Mouse (Mus musculus): ENCODE measurements around the gene Prrt1.
A peak's percentile ranks its signal among the peaks of the same experiment; 100 is the strongest.

Prrt1 gene

GRCm38 (mm10) chr17:34597566-34598095 is 31.7 kb upstream of the Prrt1 start, which contains the start of gene Ager:
Ager (plus strand) TSS chr17:34597862.
- DNase-seq (ENCODE audit: low read depth, low spot score), result no peak

- no peak for DNase-seq (ENCODE audit: low read depth, low spot score)
Observed at GRCm38 (mm10) chr17:34599891-34600290, 29.4 kb upstream of the Prrt1 start.

GRCm38 (mm10) chr17:34601796-34602195 is 27.5 kb upstream of the Prrt1 start:
- DNase-seq (ENCODE audit: low read depth, low spot score), result no peak

GRCm38 (mm10) chr17:34603375-34604060 is 25.8 kb upstream of the Prrt1 start, which contains the start of gene Rnf5:
Rnf5 (minus strand) TSS chr17:34603690.
- peak; percentile 100 for DNase-seq (ENCODE audit: low read depth, low spot score)

GRCm38 (mm10) chr17:34604061-34604508 is 25.2 kb upstream of the Prrt1 start, which contains the start of gene Agpat1:
Agpat1 (plus strand) TSS chr17:34604262.
- DNase-seq (ENCODE audit: low read depth, low spot score), result no peak

- DNase-seq (ENCODE audit: low read depth, low spot score), result no peak
Observed at GRCm38 (mm10) chr17:34604511-34605237, 24.7 kb upstream of the Prrt1 start.

GRCm38 (mm10) chr17:34605609-34606008 is 23.7 kb upstream of the Prrt1 start:
- DNase-seq (ENCODE audit: low read depth, low spot score), result peak; percentile 93

- DNase-seq (ENCODE audit: low read depth, low spot score), result no peak
Observed at GRCm38 (mm10) chr17:34606186-34607039, 22.9 kb upstream of the Prrt1 start.

- DNase-seq (ENCODE audit: low read depth, low spot score), result no peak
Observed at GRCm38 (mm10) chr17:34607997-34608396, 21.3 kb upstream of the Prrt1 start.

GRCm38 (mm10) chr17:34611050-34611449 is 18.3 kb upstream of the Prrt1 start:
- no peak for DNase-seq (ENCODE audit: low read depth, low spot score)

GRCm38 (mm10) chr17:34613054-34613645 is 16.2 kb upstream of the Prrt1 start:
- no peak for DNase-seq (ENCODE audit: low read depth, low spot score)

GRCm38 (mm10) chr17:34613830-34614229 is 15.5 kb upstream of the Prrt1 start:
- no peak for DNase-seq (ENCODE audit: low read depth, low spot score)

- no peak for DNase-seq (ENCODE audit: low read depth, low spot score)
Observed at GRCm38 (mm10) chr17:34615871-34616270, 13.5 kb upstream of the Prrt1 start, which contains the start of gene Egfl8. Egfl8 (minus strand) TSS chr17:34615971.

- no peak for DNase-seq (ENCODE audit: low read depth, low spot score)
Observed at GRCm38 (mm10) chr17:34618999-34619398, 10.3 kb upstream of the Prrt1 start.

- no peak for DNase-seq (ENCODE audit: low read depth, low spot score)
Observed at GRCm38 (mm10) chr17:34621006-34621405, 8.3 kb upstream of the Prrt1 start.

GRCm38 (mm10) chr17:34623161-34623560 is 6.2 kb upstream of the Prrt1 start:
- no peak for DNase-seq (ENCODE audit: low read depth, low spot score)

- DNase-seq (ENCODE audit: low read depth, low spot score), result no peak
Observed at GRCm38 (mm10) chr17:34624981-34625380, 4.4 kb upstream of the Prrt1 start.

- no peak for DNase-seq (ENCODE audit: low read depth, low spot score)
Observed at GRCm38 (mm10) chr17:34626062-34626772, 3.1 kb upstream of the Prrt1 start.

- no peak for DNase-seq (ENCODE audit: low read depth, low spot score)
Observed at GRCm38 (mm10) chr17:34626773-34627092, 2.6 kb upstream of the Prrt1 start.

- DNase-seq (ENCODE audit: low read depth, low spot score), result peak; percentile 95
Observed at GRCm38 (mm10) chr17:34627093-34627942, 2.0 kb upstream of the Prrt1 start.
